Mouse (Mus musculus) hindbrain, embryonic 14.5 days (tissue): ENCODE results near the gene Vrk3. TPM values are rescaled to one million over a fixed set of nuclear protein-coding genes. Genes with fewer than 3 reads are reported as not detected.
A peak's percentile ranks its signal among the peaks of the same experiment; 100 is the strongest.
"Not testable (repeated sequence)": the region's sequence is repeated elsewhere in the genome, so short reads cannot be mapped to it uniquely, and the experiment has no call there.

Experiments used
- ATAC-seq: fragments of 200-750 bp; cut with Nextera tagmentation; 2 replicates; pipeline ENCODE4 v1.8.0; 2017; ENCODE audit warnings: moderate number of reproducible peaks, mild to moderate bottlenecking, moderate TSS enrichment, moderate library complexity; ENCODE audit not compliant: low FRiP score
- DNase-seq: peaks from one replicate; pipeline ENCODE4 v3.0.0-alpha.2; 2015; ENCODE audit warnings: low spot score
- H3K27ac ChIP-seq: fragments of 300-500 bp; sonication (generic); 2 replicates; pipeline ENCODE4 v1.5.1; 2014; ENCODE audit warnings: mild to moderate bottlenecking, moderate library complexity
- H3K27me3 ChIP-seq: fragments of 300-500 bp; sonication (generic); 2 replicates; pipeline ENCODE4 v1.6.1; 2014; ENCODE audit warnings: mild to moderate bottlenecking, low read length, mixed read lengths; ENCODE audit not compliant: control insufficient read depth, insufficient read depth
- H3K36me3 ChIP-seq: fragments of 300-500 bp; sonication (generic); replicated peaks from 2 replicates; pipeline ENCODE4 v1.6.1; 2014; ENCODE audit not compliant: control insufficient read depth, insufficient read depth
- H3K4me1 ChIP-seq: fragments of 300-500 bp; sonication (generic); replicated peaks from 2 replicates; pipeline ENCODE4 v1.6.1; 2014; ENCODE audit warnings: antibody characterized with exemption, low read length, mixed read lengths; ENCODE audit not compliant: control insufficient read depth, insufficient read depth
- H3K4me2 ChIP-seq: fragments of 300-500 bp; sonication (generic); replicated peaks from 2 replicates; pipeline ENCODE4 v1.6.1; 2014; ENCODE audit warnings: mild to moderate bottlenecking, moderate library complexity
- H3K4me3 ChIP-seq: fragments of 300-500 bp; sonication (generic); replicated peaks from 2 replicates; pipeline ENCODE4 v1.5.1; 2014; ENCODE audit warnings: mild to moderate bottlenecking, low read length
- H3K9ac ChIP-seq: fragments of 300-500 bp; sonication (generic); 2 replicates; pipeline ENCODE4 v1.6.1; 2014
- H3K9me3 ChIP-seq: fragments of 300-500 bp; sonication (generic); 2 replicates; pipeline ENCODE4 v1.6.1; 2016; ENCODE audit warnings: low read length; ENCODE audit not compliant: control insufficient read depth
- WGBS: fragments of 180-500 bp; shearing (Covaris S2); extraction: QIAGEN DNeasy Blood & Tissue Kit; methylation state at CpG from one replicate; pipeline ENCODE4 v1.1.7; 2014; 5-methylcytosine and 5-hydroxymethylcytosine counted together
- polyA plus RNA-seq: library from polyadenylated mRNA; unstranded; fragments of >200 nt; fragmentation: Nextera tagmentation; extraction: Ambion mirVana; gene quantifications from 2 replicates; pipeline ENCODE4 v1.2.1, GENCODE M21; 2014

The Vrk3 gene
- 24.5 and 28.8 TPM in 2 replicates for polyA plus RNA-seq

GRCm38 (mm10) chr7:44748101-44749044 is at the start of gene Vrk3:
Vrk3 (plus strand) TSS chr7:44748413.
- H3K9me3 ChIP-seq = no peaks in the 10 kb centered on the region
- WGBS = under 1% methylated on average over 44 of the region's 44 CpGs
- peaks cover 8% of the 10 kb centered on the region for H3K36me3 ChIP-seq

GRCm38 (mm10) chr7:44701921-44702320 is 46.3 kb upstream of the Vrk3 start:
- Histone ChIP-seq H3K27ac (no peak overlapping the region), H3K36me3 (no peaks in the 10 kb centered on the region), H3K4me3 (no peak overlapping the region), H3K4me1 (no peaks in the 10 kb centered on the region; the same call in 1 of the 2 replicates), H3K9me3 (no peaks in the 10 kb centered on the region), H3K9ac (no peak overlapping the region), H3K4me2 (no peak overlapping the region), H3K27me3 (no peaks in the 10 kb centered on the region)
- DNase-seq (peak; percentile 65), ATAC-seq (peak; percentile 79)
- 8% methylated on average over 6 of the region's 6 CpGs for WGBS

More at GRCm38 (mm10) chr7:44748101-44749044, at the start of gene Vrk3:
- Histone ChIP-seq H3K4me1 (peaks cover 13% of the 10 kb centered on the region), H3K27me3 (no peaks in the 10 kb centered on the region), H3K4me2 (peak within 1 kb of the TSS; percentile 58), H3K9ac (peak within 1 kb of the TSS; percentile 59), H3K27ac (peak within 1 kb of the TSS; percentile 78), H3K4me3 (peak within 1 kb of the TSS; percentile 58)
- DNase-seq (peak; percentile 95), ATAC-seq (peak; percentile 98)

- WGBS = 82% methylated on average over 8 of the region's 8 CpGs
- no peaks in the 10 kb centered on the region for H3K27me3 ChIP-seq
- no peak overlapping the region for H3K27ac ChIP-seq
- DNase-seq (no peak), ATAC-seq (no peak)
- H3K9me3 ChIP-seq = no peaks in the 10 kb centered on the region
- no peak overlapping the region for H3K4me2 ChIP-seq
- no peaks in the 10 kb centered on the region for H3K4me1 ChIP-seq
- no peaks in the 10 kb centered on the region for H3K36me3 ChIP-seq
- no peak overlapping the region for H3K4me3 ChIP-seq
- no peak overlapping the region for H3K9ac ChIP-seq
Observed at GRCm38 (mm10) chr7:44702985-44703384, 45.2 kb upstream of the Vrk3 start.

GRCm38 (mm10) chr7:44704363-44704762 is 43.9 kb upstream of the Vrk3 start:
- Histone ChIP-seq H3K4me2 (no peak overlapping the region), H3K9me3 (no peaks in the 10 kb centered on the region), H3K9ac (no peak overlapping the region), H3K4me3 (no peak overlapping the region), H3K36me3 (no peaks in the 10 kb centered on the region), H3K4me1 (no peaks in the 10 kb centered on the region), H3K27me3 (no peaks in the 10 kb centered on the region), H3K27ac (no peak overlapping the region)
- WGBS = 52% methylated on average over 3 of the region's 3 CpGs
- ATAC-seq (no peak), DNase-seq (peak; percentile 45)

GRCm38 (mm10) chr7:44705086-44705485 is 43.1 kb upstream of the Vrk3 start:
- Histone ChIP-seq H3K27ac (no peak overlapping the region), H3K4me3 (no peak overlapping the region), H3K9me3 (no peaks in the 10 kb centered on the region), H3K27me3 (no peaks in the 10 kb centered on the region), H3K36me3 (no peaks in the 10 kb centered on the region), H3K4me2 (no peak overlapping the region), H3K9ac (no peak overlapping the region), H3K4me1 (no peaks in the 10 kb centered on the region)
- ATAC-seq (no peak), DNase-seq (no peak)
- WGBS = 94% methylated on average over 4 of the region's 4 CpGs

GRCm38 (mm10) chr7:44706322-44706721 is 41.9 kb upstream of the Vrk3 start:
- ATAC-seq (no peak), DNase-seq (no peak)
- Histone ChIP-seq H3K4me3 (no peak overlapping the region), H3K9ac (no peak overlapping the region), H3K9me3 (no peaks in the 10 kb centered on the region), H3K27ac (no peak overlapping the region), H3K36me3 (no peaks in the 10 kb centered on the region), H3K27me3 (no peaks in the 10 kb centered on the region), H3K4me2 (no peak overlapping the region), H3K4me1 (no peaks in the 10 kb centered on the region)

- Histone ChIP-seq H3K9ac (no peak overlapping the region), H3K4me1 (no peaks in the 10 kb centered on the region), H3K4me3 (no peak overlapping the region), H3K4me2 (no peak overlapping the region), H3K9me3 (no peaks in the 10 kb centered on the region), H3K27me3 (no peaks in the 10 kb centered on the region), H3K36me3 (no peaks in the 10 kb centered on the region), H3K27ac (no peak overlapping the region)
- ATAC-seq = no peak
- WGBS = 89% methylated on average over 5 of the region's 5 CpGs
- DNase-seq = no peak
Observed at GRCm38 (mm10) chr7:44707169-44707675, 41.0 kb upstream of the Vrk3 start.

- H3K36me3 ChIP-seq, ATAC-seq, H3K4me3 ChIP-seq, H3K9me3 ChIP-seq, DNase-seq, H3K27me3 ChIP-seq, H3K27ac ChIP-seq, H3K9ac ChIP-seq, H3K4me2 ChIP-seq, H3K4me1 ChIP-seq: not testable (repeated sequence)
- 88% methylated on average over 5 of the region's 6 CpGs for WGBS
Observed at GRCm38 (mm10) chr7:44708093-44708492, 40.1 kb upstream of the Vrk3 start.

GRCm38 (mm10) chr7:44708574-44708973 is 39.6 kb upstream of the Vrk3 start, which contains the start of gene Izumo2:
Izumo2 (plus strand) TSS chr7:44708742.
- Histone ChIP-seq H3K4me3 (no peak within 1 kb of the TSS), H3K9ac (no peak within 1 kb of the TSS), H3K9me3 (no peaks in the 10 kb centered on the region), H3K4me2 (no peak within 1 kb of the TSS), H3K4me1 (no peaks in the 10 kb centered on the region), H3K36me3 (no peaks in the 10 kb centered on the region), H3K27me3 (no peaks in the 10 kb centered on the region), H3K27ac (no peak within 1 kb of the TSS)
- DNase-seq = no peak
- 77% methylated on average over 14 of the region's 14 CpGs for WGBS
- no peak for ATAC-seq
